Mouse (Mus musculus) kidney, postnatal 14 days (tissue): ENCODE measurements at regions not wholly inside any gene's neighbourhood (a gene's known extent, or its start where the extent isn't known, plus 50 kb on each side); places are given as distances from the start of the nearest gene placed in this dataset.

Experiments
- DNase-seq: peaks from one replicate; pipeline ENCODE4 v3.0.0; 2022; ENCODE audit warnings: mixed read lengths

DNA sequence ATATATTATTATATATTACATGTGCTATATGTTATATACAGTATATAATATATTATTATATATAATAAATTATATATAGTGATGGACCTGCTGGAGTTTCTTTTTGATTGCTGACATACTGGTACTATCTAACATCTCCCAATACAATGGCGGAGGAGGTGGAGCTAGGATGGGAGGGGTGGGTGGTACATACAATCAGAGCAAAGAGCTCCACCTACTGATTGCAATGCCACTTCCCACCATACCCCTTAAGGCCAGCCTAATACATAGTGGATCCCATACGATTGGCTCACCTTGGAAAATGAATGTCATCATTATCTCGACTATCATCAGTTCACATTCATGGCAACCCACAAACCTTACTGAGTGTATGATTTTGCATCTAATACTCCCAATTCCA is 323.0 kb downstream of the Klf5 start:
- DNase-seq: no peak

DNA sequence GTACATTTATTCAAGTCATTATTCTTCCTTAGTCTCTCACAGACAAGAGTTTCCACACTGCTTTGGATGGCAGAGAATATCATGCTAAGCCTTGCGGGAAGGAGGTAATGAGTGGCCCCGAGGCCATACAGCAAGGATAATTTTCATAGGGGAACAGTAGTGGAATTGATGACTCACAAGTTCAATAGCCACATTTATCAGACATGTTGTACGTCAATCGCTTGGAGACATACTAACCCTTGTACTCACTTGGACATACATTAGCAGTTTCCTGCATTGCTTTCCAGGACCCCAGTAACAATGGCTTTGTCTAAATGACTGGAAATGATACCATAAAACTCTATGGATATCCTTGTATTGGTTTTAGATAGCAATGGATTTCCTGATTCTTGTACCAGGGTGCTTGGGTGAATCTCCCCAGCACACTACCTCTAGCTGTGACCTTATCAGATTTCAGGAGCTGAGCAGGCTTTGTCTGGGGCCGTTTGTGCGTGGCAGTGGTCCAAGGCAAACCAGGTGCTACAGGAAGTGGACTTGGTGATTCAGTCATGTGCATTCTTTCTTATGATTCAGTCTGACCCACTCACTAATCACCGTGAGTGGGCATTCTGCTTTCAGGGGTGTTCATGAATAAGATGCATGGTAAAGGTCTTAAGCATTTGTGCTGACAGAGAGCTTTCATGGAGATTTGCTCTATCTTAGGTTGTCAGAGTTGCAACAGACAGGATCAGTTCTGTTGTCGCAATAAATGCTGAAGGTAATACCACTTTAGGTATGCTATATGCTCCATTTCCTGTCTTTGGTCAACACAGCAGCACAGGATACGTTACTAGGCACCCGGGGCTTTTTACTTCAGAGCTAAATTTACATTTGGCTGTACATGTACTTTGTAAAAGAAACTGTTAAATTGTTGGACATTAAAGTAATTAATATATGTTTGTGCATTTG is 326.2 kb downstream of the Klf5 start:
- DNase-seq: no peak

DNA sequence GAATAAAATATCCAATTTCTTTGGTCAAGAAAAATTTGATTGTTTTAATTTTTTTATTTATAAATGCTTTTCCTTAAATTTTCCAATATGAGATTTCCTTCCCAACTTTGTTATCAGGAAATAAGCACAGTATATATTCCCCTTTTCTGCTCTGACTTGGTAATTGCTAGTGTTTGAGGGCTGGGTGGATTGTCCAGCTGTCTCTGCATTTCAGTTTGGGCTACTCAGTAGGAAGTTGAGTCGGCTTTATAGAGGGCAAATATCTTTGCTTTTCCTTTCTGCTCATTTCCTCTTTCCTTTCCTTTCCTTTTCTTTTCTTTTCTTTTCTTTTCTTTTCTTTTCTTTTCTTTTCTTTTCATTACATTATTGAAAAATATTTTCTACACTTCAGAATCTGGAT is 329.1 kb downstream of the Klf5 start:
- no peak for DNase-seq

DNA sequence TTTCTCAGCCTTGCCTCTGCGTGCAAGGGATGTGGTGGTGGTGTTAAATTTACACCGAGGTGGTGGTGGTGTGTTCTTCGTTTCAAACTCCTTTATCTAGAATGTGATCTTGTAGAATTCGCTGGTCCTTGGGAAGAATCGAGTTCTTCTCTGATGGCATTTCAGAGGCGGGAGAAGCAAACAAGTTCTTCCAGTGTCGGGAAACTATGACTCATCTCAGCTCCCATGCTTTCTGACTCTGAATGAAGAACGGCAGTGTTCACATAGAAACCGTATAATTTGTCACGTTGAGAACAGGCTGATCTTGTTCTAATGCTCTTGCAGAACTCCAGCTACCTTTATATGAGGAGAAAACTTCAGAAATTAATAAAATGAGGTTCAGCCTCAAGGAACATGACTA is 332.6 kb downstream of the Klf5 start:
- DNase-seq: no peak

DNA sequence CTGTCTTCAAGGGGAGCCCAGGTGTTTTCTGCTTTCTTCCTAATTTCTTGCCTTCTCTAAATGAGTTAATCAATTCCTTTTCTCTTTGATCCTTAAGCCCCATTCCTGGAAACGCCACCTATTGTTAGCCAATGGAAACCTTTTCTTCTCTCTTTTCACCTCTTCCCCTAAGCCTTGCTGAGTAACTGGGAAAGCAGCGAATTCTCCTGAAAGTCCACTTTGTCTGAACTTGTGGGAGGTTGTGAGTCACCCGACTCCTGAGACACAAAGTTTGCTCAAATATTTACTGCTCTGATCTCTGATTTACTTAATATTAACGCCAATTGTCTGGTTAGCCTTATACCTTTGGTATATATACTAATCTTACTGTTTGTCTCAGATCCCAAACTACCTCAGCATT is 334.0 kb downstream of the Klf5 start:
- DNase-seq: no peak

GRCm38 (mm10) chr14:99635556-99636150 is 337.2 kb downstream of the Klf5 start:
- DNase-seq: no peak

- no peak for DNase-seq
Observed at GRCm38 (mm10) chr14:99641475-99642453, 343.3 kb downstream of the Klf5 start.

GRCm38 (mm10) chr14:99646323-99646722 is 347.8 kb downstream of the Klf5 start:
- no peak for DNase-seq

- no peak for DNase-seq
Observed at GRCm38 (mm10) chr14:99674399-99674798, 375.9 kb downstream of the Klf5 start.

DNA sequence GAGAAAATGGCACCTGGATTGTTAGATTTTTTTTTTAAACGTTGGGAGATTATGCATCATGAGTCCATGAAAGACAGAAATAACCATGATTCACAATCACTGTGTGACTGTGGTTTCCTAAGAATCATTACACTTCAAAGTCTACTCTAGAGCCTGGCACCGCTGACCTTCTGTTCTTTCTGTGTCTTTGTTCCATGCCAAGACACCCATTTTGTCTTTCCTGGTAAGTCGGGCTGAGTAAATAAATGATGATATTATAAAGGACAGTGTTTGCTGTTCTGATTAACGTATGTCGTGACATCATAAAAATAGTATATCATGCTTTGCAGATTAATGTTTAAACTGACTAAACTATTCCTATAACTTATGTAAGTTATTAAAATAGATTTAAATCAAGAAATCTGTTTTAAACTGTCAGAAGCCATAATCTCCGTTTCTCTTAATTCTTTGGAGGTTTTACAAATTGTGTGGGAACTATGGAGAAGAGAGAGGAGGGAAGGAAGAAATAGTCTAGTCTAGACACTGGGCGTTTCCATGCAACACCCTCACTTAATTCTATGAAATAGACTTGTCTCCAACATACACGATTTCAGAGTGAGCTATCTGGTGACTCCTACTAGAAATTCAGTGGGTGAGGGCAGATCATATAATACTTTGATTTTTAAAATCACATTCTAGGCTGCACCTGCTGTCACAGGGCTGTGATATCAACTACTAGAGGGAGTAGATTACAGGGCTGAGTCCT is 388.7 kb downstream of the Klf5 start:
- DNase-seq: no peak

DNA sequence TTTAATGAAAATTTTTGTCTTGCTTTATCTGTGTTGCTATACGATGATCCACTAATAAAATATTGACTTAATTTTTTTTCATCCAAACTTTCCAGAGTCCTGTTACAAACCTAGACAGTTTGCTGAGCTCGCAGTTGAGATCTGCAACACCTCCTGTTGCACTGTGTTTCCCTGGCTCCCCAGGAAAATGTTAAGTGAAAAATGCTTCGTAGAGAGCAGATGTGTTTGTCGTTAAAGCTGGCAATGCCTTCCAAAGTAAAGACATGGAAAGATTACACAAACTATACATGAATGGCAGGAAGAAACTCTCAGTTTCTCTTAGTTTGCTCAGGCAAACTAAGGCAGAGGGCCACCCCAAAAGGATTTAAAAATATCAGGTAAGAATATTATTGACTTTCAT is 389.9 kb downstream of the Klf5 start:
- DNase-seq: no peak

GRCm38 (mm10) chr14:99696301-99696700 is 397.8 kb downstream of the Klf5 start:
- DNase-seq: peak; percentile 2

DNA sequence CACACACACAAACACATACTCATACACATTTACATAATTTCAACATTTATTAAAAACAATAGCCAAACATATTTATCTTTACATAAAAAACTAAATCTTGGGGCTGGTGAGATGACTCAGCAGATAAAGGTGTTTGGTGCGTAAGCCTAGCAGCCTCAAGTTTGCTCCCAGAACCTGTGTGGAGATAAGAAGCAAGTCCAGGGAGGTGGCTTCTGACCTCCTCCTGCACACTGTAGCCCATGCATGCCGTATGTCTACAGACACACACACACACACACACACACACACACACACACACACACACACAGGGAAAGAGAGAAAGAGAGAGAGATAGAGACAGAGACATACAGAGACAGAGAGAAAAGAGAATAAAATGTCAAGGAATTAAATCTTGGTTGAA is 401.1 kb downstream of the Klf5 start:
- DNase-seq: no peak

DNA sequence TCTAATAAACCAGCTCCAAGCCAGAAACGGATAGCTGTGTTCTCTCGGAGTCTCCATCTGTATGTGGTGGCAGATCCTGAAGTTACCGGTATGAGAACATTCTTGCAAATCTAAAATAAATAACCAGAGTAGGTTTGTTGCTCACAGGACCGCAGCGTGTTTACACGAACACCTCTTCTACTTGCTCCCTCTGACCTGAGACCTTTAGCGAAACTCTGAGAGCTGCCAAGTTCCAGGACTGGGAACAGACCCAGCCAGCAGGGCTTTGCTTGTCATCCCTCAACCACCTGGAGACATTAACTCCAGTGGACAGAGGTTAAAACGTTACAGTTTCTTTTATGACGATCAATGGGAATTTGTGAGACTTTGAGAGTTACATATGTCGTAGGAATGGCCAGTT is 407.5 kb downstream of the Klf5 start:
- DNase-seq: no peak

DNA sequence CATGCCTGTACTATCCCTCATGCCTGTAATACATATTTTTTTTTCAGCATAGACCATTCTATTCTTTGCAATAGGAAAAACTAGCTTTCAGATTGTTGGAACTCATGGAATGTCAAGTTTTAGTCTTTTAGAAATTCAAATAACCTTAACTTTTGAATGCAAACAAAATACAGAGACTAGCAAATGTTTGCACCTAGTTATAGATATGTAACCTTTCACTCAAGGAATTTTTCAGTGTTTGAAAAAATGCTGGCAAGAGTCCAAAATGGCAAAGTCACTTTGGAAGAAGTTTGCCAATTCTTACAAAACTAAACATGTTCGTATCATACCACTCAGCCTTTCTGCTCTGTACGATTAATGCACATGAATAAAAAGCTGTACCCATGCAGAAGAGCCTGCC is 409.6 kb downstream of the Klf5 start:
- no peak for DNase-seq

DNA sequence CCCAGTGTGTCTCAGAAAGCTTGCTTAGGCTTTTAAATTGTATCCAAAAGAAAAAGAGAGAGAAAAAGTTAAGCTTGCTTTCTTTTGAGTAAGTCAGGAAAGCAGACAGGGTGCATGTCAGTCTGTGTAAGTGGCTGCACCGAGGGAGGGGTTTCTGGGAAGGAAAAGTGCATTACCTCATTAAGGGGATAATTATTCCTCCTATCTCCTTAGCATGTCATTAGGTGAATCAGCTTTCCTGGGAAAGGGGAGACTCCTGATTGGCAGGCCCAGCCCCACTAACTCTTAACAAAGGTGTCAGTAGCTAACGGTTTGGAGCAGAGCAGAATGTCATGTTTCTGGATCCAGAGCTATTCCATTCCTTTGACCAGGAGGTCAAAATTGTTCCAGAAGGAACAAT is 411.3 kb downstream of the Klf5 start:
- no peak for DNase-seq

GRCm38 (mm10) chr14:99710656-99711177 is 412.2 kb downstream of the Klf5 start:
- DNase-seq: no peak

DNA sequence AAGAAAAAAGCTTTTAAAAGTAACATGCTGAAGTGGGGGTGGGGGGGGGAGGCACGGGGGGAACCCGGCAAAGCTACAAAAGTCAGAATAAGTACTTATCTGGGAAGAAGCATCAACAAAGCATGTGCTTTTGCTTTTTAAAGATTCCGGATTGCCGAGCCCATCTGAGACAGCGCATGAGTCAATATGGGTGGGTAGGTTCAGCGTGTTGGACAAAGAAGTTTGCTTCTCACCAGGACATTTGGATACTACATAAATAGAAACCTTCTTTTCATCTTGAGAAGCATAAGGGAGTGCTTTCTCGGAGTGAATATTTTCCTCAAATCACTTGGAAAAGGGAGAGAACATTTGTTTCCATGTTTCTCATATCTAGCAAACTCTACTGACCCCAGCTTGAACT is 414.1 kb downstream of the Klf5 start:
- no peak for DNase-seq

DNA sequence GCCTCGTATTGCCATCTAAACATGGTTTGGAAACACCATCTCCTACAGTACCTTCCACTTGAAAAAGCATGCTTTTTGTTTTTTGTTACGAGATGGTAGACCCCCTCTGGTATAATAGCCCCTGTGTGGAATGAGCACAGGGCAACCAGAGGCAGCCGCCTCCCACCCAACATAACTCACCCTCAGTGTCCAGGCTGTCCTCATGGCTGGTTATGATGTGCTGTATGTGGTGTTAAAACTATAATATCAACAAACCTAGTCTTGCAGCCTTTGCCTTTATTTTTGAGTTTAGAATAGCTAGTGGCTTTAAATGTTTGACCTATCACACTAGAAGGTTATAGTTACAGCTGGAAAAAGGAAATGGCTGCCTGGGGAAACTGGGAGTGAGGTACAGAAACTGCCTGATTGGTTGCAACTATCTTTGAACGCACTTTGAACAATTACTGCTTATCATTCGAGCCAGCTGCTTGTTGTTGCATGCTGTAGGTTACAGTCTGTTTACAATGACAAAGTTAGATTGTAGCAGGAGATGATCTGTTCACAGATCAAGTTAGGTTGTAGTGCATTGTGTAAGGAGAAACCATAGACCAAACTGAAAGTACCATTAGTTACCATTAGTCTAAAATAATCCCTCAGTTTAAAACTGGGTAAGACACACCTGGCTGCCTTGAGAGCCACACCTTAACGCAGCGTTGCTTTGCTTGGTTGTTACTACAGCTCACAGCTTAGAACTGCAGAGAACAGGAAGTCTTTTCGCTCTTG is 414.8 kb downstream of the Klf5 start:
- no peak for DNase-seq

DNA sequence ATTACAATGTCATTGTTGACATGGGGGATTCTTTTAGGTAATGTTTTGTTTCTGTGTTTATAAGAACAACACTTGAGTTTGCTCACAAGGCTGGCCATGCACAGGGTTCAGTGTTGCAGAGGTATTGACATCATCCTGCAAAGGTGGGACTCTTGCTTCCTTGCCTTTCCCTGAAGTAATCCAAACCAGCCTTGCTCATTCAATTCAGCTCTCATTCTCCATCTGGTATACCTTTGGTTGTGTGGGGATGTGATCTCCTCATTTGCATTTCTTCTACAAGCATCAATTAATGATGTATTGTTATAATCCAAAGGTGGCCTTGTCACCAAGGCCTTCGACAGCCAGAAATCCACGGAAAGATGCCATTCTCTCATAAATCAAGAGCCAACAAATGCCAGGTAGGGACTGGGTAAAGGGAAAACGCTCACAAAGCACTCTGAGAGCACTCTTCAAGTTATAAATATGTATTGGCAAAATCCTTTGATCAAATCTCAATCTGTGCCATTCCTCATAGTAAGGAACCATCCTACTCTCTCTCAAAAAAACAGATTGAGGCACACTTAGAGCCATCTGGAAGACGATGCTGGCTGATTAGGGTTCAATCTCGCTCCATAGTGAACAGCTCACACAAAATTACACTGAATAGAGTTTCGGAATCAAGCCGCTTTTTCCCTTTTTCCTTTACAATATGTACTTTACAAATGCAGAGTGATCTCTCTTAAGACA is 435.1 kb downstream of the Klf5 start:
- DNase-seq: no peak

- no peak for DNase-seq
Observed at GRCm38 (mm10) chr14:99734200-99734567, 435.7 kb downstream of the Klf5 start.
